Mouse (Mus musculus) thymus, postnatal 0 days (tissue): ENCODE data around the gene D930048N14Rik. TPM values are rescaled to one million over a fixed set of nuclear protein-coding genes. Genes with fewer than 3 reads are reported as not detected.
A peak's percentile ranks its signal among the peaks of the same experiment; 100 is the strongest.
"Not testable (repeated sequence)": the region's sequence is repeated elsewhere in the genome, so short reads cannot be mapped to it uniquely, and the experiment has no call there.

Experiments used
- DNase-seq: peaks from one replicate; pipeline ENCODE4 v3.0.0-alpha.2; 2015; ENCODE audit warnings: low spot score
- polyA plus RNA-seq: library from polyadenylated mRNA; unstranded; fragments of >200 nt; fragmentation: Nextera tagmentation; extraction: Ambion mirVana; gene quantifications from 2 replicates; pipeline ENCODE4 v1.2.1, GENCODE M21; 2015

D930048N14Rik gene
- polyA plus RNA-seq, 1 experiment from 2014 or later, result 1.8 TPM

DNA sequence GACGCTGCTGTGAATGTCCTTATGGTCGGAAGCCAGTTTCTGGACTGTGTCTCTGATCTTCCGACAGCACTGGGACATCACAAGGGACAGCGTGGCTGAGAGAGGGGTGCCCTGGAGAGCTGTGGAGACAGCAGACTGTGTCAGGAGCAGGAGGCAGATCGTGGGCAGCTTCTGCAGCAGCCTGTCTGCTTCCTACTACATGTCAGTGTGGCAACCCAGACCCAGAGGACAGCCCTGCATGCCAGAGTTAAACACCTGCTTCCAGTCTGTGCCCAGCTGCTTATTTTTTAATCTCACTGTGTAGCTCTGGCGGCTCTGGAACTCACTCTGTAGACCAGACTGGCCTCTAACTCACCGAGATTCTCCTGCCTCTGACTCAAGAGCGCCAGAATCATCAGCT, 22.8 kb upstream of the D930048N14Rik start:
- no peak for DNase-seq

DNA sequence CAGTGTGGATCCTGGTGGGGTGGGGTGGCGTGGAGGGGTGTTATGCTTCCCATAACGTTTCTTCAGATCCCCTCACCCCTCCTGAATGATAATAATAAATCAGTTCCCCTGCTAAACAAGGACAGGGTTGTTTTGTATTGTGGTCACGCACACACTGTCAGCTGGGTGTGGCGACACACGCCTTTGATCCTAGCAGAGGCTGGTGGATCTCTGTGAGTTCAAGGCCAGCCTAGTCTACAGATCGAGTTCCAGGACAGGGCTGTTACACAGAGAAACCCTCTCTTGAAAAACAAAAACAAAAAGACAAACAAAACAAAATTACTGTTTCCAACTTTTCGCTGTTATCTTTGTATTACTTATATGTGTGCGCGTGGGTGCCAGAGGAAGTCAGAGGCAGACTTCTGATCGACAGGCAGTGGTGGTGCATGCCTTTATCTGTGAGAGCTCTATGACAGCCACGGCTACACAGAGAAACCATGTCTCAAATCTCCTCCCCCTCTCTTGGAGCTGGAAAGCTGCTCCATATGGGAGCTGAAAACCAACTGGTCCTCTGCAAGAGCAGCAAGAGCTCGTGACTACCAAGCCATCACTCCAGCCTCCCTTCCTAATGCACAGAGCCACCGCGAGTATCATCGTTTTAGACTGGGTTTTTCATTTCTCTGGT, 21.0 kb upstream of the D930048N14Rik start:
- no peak for DNase-seq

DNA sequence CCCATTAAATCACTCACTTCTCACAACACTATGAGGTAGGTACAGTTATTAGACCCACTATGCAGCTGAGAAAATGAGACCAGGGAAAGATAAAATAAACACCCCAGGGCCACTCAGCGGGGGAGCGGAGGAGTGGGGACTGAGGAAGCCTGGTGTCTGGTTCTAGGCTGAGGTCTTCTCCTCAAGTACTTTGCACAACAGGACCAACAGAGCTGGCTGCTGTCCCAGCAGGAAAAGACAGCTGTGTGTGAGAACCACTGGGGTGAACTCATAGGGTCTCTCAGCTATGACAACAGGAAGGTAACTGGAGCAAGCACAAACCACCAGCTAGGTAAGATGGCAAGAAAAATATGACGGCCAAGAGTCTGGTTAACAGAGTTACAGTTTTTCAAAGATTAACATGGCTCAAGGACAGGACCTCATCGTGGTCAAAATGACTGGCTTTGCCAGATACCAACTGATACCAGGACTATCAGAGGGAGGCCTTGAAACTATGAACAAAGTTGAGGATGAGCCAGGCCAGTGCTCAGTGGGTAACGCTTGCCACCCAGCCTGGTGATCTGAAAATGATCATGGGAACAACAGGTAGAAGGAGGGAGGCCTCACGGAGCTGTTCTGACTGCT, 18.5 kb upstream of the D930048N14Rik start:
- no peak for DNase-seq

- DNase-seq, result not testable (repeated sequence)
These were observed 17.6 kb upstream of the D930048N14Rik start for GRCm38 (mm10) chr11:51633200-51633599.

DNA sequence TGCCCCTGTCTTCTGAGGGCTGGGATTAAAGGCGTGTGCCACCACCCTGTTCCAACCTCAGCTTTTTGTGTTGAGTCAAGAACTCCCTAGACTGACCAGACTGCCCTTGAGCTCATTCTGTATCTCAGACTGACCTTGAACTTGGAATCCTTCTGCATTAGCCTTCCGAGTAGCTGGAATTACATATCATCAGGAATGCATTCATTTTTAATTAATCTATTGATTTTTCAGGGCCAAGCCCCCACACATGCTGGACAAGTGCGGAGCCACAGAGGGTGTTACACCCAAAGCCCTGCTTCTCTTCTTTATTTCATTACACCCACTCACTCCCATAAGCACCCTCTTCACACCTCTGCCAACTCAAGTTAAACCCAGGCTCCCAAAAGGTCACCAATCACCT, 17.0 kb upstream of the D930048N14Rik start:
- no peak for DNase-seq

DNA sequence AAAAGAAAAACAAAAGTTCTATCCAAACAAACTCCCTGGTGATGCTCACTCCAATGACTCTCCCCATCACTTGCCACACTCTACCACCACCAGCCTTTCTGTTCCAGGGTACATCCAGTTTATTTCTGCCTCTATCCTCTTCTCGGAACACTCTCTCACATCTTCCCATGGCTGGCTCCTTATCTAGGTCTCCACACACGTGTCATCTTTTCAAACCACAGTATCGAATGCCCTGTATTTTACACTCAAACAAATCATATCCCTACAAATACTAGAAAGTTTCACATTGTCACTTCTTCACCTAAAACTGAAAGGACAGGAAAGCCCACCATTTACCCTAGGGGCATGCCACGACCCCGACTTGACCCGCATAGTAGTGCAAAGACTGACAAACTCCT, 15.6 kb upstream of the D930048N14Rik start:
- no peak for DNase-seq

DNA sequence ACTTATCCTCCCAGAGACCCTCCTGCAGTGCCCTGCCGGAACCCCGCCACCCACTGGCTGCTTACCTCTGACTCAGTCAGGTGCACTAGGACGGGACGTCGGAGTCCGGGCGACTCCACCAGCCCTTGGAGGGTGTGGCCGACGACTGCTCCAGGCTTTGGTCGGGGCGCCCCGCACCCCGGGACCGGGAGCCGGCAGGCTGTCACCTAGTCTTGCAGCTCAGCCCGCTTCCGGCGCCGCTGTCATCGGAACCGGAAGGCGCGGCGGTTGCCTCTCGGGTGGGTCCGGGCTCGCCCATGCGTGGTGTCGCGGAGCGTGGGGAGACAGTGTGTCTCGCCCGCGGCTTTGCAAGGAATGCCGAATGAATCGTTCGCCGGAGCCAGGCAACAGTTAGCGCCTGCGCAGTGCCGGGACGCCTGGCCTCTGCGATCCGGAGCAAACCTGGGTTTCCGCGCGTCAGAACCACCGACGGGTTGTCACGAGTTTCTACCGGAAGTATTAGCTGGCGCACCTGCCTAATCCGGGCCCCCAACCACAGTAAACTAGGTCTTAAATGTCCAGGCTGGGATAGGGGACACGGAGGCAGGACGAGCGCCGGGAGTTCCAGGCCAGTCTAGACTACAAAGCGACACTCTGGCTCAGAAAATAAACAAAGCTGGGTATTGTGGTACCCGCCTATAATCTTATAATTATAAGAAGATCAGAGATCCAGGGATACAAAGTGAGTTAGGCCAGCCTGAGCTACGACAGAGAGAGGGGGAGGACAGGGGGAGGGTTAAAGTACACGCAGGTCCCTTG, 15.0 kb upstream of the D930048N14Rik start, which contains the start of gene Rmnd5b:
Rmnd5b (minus strand) TSS at position 372 of the 798 bp plus-strand sequence.
- DNase-seq, result peak; percentile 86

DNA sequence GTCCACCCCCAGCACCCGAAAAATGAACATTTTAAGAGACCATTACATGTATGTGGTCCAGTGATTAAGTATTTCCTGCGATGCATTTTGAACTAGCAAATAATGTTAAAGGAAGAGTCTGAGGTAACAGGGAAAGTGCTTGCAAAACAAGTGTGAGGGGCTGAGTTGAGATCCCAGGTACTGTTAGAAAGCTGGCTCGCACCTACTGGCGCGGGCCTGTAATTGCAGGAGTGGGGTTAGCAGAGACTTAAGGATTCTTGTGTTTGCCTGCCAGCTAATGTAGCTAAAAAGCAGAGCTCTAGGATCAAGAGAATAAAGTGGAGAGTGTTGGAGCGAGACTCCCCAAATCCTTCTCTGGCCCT, 14.4 kb upstream of the D930048N14Rik start:
- DNase-seq, result peak; percentile 87

DNA sequence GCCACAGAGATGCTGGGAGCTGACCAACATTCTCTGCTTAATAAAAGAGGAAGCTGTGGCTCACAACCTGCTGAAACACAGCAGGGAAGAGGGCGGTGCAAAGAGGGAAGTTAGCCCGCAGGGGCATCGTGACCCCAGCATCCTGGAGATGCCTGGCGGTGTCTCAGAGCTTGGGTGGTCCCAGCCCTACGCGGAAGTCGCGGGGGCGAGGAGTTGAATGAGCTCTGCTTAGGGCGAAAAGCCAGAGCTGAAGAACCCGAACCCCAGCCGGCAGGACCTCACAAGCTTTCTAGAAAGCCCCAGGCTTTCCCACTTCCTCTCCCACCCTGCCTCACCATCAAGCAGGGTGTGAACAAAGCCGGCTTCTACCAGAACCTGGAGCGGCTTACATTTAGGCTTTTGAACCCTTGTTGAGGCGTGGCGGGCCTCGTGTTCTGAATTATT, 12.8 kb upstream of the D930048N14Rik start:
- peak; percentile 83 for DNase-seq

GRCm38 (mm10) chr11:51638497-51638896, 12.3 kb upstream of the D930048N14Rik start:
- DNase-seq, result no peak

DNA sequence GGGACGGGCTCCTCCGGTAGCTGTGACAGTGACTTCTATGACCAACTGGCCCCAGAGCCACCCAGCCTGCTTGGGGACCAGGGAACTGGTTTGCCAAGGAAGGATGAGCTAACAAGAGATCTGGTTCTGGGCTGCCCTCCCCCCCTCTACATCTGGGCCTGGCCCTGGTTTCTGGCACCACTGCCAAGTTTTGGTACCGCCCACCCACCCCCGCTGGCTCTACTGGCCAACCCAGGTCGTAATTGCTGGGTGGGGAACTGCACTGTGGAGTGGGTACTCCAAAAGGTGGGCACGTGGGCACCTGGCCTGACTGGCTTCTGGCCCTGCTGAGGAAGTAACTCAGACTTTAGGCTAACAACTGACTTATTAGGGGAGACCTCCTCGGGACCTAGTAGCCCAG, 10.0 kb upstream of the D930048N14Rik start:
- no peak for DNase-seq

- no peak for DNase-seq
These were observed 7.6 kb upstream of the D930048N14Rik start for GRCm38 (mm10) chr11:51643202-51643601.

DNA sequence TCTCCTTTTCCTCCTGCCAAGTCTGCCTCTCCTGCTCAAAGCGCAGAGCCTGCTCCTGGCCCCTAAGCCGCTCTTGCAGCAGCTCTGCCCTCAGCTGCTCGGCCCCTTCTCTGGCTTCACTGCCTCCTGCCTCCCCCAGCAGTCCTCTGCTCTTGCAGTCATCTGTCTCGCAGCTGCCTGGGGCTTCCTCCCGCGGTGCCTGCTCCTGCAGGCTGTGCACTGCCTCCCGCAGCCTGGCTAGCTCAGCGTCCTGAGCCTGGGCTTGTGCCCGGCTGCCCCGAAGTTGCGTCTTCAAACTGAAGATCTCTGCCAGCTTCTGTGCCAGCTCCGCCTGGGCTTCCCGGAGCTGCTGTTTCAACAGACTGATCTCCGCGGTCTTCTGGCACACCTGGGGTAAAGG, 7.0 kb upstream of the D930048N14Rik start:
- peak; percentile 76 for DNase-seq

DNA sequence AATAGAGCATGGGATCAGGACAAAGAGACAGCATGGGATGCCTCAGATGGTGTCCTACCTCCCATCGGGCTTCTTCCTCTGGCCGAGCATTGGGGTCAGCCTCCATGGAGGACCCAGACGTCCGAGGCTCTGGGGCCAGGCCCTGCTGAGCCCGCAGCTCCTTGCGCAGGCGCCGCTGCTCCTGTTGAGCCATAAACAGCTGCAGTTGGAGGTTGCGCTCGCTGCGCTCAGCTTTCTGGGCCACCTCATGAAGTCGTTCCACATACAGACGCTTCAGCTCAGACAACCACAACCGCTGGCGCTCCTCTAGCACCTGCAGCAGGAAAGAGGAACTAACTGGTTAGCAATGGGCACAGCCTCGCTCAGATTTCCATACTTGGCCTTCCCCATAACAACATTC, 6.5 kb upstream of the D930048N14Rik start:
- DNase-seq, result peak; percentile 94

- DNase-seq, result no peak
These were observed 5.5 kb upstream of the D930048N14Rik start for GRCm38 (mm10) chr11:51645293-51645692.

GRCm38 (mm10) chr11:51646245-51646644, 4.5 kb upstream of the D930048N14Rik start:
- DNase-seq, result no peak

GRCm38 (mm10) chr11:51646751-51647667, 3.7 kb upstream of the D930048N14Rik start:
- DNase-seq, result peak; percentile 52

DNA sequence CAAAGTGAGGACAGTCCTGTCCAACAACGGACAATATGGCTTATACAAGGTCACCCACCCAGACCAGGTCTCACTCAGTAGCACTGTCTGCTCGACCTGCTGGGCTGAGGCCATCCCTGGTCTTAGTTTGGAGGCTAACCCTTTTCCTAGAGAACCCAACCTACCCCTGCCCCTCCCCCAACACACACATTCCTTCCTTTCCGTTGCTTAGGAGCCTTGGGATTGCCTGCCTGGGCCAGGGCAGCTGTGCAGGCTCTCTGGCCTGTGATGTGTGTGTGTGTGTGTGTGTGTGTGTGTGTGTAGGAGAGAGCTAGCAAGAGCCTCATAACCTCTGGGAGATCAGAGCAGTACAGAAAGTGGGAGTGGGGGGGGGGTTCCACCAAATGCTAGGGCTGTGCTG, 2.2 kb upstream of the D930048N14Rik start:
- DNase-seq, result no peak

DNA sequence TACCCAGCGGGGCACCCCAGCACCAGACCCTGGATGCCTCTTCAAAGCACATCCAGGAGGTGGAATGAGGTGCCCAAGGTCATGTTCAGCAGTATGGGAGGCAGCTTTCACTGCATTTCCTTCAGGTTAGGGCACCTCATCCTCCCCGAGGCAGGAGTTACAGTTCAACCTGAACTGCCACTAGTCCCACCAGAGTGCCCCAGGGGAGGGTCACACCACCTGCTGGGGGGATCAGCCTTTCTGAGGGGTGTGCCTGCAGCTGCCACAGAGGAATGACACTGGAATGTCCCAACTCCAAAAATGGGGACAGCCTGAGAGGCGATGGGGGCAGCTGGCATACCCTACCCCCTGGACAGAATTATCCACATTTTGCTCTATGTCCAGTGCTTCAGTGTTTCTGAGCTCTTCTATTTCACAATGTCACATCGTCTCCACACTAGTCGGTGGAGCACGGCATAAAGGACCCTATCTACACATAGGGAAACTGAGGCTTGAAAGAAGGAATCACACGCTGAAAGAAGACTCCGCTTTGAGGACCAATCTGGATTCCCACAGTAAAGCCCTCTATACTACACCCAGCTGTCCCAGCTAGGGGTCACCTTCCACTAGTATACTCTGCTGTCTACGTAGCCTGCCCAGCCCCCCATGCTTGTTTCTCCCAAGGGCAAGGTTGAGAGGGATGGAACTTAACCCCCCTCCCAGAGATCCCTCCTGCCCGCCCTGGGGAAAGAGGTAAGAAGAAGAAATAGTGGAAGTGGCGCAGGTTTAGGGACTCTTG, 1.5 kb upstream of the D930048N14Rik start:
- DNase-seq, result no peak

GRCm38 (mm10) chr11:51649889-51650199, 910 bp upstream of the D930048N14Rik start:
- DNase-seq, result peak; percentile 48

DNA sequence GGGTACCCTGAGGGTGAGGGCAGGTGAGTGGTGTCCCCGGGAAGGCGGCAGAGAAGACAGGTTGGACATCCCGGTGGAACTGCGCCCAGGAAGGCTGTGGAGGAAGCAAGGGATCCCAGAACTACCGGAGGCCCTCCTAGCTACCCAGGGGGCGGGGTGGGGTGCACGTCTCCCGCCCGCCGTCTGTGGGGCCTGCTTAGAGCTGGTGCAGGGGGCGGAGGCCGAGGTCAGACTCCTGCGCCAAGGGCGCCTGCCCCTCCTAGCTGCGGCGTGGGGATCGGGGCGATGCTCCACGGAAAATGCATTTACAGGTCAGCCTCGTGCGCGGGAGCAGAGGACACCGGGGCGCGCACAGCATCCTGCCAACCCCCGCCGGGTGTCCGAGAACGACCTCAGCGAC, 493 bp upstream of the D930048N14Rik start:
- peak; percentile 34 for DNase-seq
